Mouse (Mus musculus) heart, adult 9 months (tissue): Measurements from ENCODE around the gene Ube4b.

ENCODE experiments used
- DNase-seq, 2 experiments: peaks; one replicate each; pipeline ENCODE4 v3.0.0; 2022; ENCODE audit warnings: low spot score in 2 of 2

Gene Ube4b

DNA sequence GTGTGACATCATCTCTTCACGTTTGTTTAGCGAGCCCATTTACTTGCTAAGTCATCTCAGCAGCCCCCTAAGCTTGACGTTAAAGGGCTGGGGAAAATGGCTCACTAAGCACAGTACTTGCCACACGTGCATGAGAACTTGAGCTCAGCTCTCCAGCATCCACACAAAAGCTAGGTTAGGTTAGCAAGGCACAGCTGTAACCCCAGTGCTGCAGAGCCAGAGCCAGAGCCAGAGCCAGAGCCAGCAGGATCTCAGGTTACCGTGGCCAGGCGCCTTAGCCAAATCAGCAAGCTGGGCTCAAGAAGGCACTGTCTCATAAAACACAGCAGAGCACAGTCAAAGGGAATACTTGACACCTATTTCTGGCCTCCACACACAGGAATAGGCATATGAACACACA is 31.0 kb downstream of the Ube4b start:
- peak; percentile 30 to 34 for DNase-seq

DNA sequence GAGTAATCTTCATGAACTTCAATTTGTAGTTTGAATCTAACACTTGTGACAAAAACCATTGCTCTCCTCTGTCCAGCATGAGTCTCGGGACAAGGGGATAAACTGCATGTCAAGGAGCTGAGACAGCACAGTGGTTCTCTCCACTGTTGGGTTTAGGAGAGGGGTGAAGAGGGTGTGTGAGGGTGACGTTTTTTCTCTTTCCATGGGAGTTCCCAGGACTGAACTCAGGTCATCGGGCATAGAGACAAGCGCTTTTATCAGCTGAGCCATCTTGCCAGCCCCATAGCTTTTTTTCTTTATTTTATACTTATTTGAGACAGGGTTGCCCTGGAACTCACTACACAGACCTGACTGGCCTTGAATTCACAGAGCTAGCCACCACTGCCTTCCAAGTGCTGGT is 32.3 kb downstream of the Ube4b start:
- DNase-seq = no peak

DNA sequence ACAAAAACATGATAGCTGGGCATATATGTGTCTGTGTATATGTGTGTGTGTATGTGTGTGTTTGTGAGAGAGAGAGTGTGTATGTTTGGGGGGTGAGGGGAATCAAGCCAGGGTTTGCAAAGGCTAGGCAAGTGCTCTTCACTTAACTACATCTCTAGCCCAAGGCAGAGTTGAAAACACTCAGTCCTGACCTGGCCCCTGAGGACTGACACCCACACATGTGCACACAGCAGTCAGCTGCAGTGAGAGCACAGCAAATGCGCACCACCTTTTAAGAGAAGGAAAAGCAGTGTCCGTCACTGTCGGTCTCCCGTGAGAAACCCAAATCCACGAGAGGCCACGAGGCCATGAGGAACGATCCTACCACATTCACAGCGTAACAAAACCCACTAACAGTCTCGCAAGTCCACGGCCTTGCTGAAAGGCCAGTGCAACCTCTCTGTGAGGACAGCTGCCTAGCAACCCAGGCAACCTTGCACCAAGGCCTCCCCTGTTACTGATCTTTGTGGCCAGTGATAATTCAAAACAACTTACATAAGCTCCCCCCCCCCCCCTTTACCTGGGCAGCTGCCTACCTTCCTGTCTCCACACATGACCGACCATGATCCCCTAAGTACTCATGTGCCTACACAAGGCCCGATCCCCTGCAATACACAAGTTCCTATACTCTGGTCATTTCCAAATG is 33.1 kb downstream of the Ube4b start:
- no peak for DNase-seq

DNA sequence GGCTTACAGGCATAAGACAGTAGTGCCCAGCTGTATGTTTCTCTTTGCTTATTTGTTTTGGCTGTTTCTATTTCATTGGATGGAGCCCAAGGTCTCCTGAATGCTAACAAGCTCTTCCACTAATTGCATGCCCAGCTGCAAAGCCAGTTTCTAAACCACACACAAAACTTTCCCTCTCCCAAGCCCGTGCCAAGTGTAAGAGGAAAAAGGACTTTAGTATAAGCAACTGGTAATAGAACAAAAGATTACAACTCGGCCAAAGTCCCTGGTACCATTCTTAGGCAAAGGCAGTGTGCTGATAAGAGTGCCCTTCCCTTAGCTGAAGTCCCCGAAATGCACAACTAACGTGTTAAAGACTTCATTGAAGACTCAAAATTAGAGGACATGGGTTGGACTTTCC is 34.2 kb downstream of the Ube4b start:
- no peak for DNase-seq

DNA sequence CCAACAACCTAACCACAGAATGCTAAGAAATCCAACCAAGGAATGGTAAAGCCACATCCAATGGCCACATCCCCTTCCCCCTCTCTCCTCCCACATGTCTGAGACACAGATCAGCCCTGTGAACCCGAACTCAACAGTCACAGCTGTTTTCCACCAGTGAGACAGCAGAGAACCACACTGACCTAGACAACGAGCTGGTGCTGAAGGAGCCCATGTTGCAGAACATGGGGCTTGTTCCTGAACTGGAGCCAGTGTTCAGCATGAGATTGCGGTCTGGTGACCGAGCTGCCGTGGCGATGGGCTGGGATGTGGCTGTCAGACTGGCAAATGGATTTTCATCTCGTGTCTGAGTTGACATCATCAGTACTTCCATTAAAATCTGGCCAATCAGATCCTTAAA is 45.5 kb downstream of the Ube4b start:
- DNase-seq = no peak

DNA sequence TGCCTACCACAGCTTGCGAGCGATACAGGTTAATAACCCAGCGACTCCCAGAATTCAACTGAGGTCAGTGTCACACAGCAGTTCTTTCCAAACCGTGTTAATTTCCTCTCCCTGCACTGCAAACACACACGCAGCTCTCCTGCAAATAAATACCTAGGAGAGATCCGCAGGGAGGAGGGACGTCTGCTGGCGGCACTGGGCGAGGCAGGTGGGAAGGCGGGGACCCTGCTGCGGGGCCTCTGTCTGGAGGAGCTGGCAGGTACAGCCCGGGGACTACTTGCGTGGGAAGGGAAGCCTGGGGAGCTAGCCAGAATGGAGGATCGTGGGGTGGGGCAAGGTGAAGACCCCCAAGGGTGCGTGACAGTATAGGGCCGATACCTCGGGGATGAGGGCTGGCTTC is 46.7 kb downstream of the Ube4b start:
- DNase-seq = no peak

DNA sequence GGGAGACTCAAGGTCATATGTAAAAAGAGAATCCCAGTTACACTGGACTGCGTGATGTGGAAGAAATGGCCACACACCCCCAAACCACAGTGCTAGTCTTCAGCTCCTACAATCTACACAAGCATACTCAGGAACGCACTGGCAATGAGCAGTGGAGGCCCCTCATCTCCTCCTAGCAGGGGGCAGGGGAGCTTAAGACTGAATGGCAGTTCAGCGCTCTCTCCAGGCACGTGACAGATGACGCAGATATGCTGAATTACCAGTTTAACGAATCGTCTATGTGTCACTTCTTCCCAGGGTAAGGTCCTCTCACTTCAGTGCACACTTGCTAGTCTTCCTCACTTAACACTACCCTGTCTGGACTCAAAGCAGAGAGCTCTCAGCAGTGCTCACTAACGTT is 47.7 kb downstream of the Ube4b start:
- no peak for DNase-seq

DNA sequence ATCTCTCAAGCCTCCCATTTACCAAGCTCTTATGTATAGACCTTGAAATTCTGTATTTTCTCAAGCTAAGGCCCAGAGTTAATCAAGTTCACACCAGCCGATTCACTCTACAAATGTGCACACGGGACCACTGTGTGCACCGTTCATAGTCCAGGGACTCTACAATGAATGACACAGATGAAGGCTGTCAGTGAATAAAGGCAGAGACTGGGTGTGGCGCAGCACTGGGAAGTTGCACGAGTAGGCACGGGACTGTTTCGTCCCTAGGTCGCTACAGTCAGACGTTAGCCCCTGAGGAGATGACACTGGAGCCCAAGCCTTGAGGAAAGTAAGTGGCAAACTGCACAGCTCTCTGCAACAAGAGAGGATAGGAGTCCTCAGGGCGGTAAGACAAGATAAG is 50.5 kb downstream of the Ube4b start:
- DNase-seq = no peak

DNA sequence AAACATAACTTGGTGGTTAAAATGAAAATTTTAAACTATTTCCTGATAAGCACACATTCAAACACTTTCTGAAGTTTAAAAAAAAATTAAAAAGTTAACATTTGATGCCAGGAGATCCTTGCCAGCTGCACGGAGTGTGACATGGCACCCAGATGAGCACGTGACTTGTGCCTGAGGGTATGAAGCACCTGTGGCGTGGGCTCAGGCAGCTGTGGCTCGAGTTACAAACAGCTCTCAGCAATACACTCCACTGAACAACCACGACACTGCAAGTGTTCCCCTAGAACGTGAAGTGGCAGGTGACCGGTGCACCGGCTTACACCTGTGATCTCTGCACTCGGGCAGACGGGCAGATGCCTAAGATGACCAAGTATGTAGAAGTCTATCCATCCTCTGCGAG is 51.9 kb downstream of the Ube4b start:
- no peak for DNase-seq

DNA sequence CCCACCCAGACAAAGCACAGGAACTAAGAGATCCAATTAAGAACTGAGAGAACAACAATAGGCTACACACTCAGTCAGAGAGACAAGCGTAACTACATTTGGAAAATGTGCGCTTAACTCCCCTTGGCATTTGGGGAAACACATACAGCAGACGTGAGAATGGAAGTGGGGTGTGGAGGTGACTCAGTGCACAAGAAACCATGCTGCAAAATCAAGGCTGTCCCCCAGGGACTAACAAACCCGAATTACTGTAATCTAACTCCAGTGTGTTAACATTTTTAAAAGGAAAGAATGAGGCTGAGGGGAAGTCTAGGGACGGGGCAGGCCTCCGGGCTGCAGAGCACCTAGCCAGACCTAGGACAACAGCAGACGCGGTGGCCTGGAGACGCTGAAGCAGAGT is 52.6 kb downstream of the Ube4b start:
- no peak for DNase-seq

DNA sequence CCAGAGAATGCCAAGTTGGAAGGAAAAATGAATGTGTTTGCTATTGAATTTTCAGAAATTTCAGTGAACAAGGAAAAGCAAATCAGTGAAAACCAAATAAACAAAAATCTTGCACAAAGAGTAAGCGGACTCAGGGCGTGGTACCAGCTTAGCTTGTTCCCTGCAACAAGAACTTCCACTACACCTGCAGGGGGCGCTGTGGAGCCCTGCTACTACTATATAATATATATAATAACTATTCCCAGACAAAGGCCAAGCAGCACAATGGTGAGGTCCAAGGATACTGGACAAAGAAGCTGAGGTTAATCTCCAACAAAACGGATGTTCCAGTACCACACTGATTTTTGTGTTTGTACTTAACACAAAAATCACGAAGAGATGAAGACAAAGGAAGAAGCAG is 53.1 kb downstream of the Ube4b start:
- peak in 1 of 2 experiments; percentile 27 for DNase-seq

DNA sequence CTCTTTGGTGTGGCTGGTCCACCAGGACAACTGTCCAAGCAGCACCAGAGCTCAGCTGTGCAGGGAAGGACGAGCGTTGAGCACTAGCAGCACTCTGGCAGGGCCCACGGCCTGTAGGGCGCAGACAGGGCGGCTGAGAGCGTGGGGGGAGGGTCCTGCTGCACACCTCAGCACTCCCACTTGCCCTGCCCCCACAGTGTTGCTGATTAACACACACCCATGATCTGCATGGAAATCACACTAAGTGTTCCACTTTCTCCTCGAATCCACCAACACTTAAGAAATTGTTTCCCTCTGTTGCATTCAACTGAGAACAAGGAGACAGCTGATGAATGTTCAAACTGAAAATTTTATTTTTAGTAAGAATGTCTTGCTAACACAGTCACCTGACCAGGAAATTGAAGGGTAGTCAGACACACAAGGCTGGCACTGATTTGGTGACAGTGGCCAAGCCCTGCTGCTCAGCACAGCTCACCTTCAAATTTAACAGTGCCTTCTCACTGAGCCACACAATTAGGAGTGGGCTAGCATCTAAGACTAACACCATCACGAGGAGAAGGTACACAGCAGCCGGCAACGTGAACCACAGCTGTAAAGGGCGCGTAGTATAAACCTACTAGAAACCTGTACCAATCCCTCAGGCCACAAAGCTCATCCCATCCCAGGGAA is 60.7 kb downstream of the Ube4b start:
- peak in 1 of 2 experiments; percentile 38 for DNase-seq

DNA sequence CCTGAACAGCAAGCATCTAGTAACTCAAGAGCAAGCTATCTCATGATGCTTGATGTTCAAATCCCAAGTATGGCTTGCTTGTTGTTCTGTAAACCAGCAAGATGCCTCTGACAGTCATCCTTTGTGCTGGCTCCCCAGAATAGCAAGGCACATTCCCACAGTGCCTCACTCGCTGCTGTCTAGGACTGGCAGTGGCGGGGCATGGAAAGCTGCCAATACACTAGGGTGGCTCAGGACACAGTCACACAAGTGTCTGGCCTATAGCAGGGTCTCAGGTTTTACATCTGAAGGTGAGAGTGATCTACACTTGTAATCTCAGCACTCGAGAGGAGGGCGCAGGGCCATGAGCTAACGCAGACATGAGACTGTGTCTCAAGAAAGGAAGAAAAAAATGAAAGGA is 61.7 kb downstream of the Ube4b start:
- DNase-seq = peak; percentile 44 to 75

DNA sequence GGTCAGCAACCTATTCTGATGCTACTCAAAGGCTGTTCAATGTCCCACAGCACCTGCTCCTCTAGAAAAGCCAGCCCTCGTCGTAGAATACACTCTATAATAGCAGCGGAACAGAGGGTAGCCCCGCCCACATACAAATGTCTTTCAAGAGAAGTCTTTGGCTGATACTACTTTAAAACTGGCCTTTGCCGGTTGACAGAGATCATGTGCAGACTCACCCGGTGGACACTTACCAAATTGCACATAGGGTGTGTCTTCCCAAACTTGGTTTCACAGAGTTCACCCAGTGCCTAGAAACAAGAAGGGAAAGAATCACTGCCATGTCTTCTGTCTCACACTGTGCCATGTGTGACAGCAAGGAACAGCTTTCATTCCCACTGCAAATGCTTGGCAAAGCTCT is 65.5 kb downstream of the Ube4b start:
- no peak for DNase-seq

DNA sequence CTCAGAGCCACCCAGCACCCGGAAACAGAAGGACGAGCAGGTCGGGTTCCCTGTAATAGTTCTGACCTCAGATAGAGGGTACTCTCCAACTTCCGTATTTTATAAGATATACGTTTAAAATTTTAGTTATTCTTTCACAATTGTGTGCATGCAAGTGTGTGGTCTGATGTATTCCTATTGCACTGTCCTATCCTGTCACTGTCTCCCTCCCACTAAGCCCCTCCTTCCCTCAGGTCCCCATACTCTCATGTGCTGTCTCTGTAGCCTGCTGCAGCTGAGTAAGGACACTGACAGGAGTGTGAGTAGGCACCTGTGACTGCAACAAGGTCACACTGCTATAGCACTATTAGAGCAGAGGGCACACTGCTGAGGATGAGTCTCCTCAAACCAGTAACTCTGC is 65.9 kb downstream of the Ube4b start:
- DNase-seq = no peak

DNA sequence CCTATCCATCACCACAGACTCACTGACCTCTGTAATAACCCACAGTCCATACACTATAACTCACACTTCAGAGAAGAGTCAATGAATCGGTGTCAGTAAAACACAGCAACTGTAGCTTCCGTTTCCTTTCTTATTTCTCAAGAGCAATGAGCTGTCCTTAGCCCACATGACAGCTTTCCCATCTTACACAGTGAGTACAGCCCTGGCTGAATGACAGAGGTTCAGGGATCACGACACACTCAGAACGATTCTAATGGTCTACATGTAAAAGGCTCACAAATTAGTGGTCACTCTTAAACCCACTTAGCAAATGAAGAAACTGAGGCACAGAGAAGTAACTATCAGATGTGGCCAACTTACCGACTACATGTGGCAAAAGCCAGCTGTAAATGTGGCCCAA is 68.6 kb downstream of the Ube4b start:
- DNase-seq = no peak

DNA sequence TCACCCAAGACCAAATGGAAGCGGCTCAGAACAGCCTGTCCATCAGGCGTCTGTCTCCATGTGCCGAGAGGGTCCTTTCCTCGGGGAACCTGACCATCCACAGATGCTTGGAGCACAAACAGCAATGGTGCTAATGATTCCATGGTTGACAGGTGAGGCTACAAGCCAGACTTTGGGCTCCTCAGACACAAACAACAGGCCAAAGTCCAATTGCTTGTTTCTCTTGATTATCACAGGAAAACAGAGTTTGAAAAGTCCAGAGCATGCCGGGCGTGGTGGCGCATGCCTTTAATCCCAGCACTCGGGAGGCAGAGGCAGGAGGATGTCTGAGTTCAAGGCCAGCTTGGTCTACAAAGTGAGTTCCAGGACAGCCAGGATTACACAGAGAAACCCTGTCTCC is 71.9 kb downstream of the Ube4b start:
- no peak for DNase-seq

DNA sequence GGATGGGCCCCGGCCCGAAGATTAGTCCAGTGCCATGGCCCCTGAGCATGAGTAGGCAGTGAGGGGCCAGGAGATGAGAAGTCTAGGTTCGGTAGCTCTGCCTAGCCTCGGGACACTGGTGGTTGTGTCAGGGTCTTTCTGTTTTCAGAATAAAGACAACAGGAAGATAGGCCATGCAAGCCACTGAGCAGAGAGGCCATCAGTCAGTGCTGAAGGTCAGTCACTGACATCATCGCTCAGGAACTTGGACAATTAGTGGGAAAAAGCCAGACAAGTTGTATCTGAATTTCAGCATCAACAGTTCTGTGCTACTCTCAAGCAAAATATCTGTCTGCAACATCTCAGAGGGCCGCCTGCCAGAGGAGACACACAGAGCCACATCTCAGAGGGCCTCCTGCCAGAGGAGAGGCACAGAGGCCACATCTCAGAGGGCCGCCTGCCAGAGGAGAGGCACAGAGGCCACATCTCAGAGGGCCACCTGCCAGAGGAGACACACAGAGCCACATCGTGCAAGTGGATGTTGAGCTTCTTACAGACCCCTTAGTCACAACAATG is 74.9 kb downstream of the Ube4b start:
- no peak for DNase-seq

DNA sequence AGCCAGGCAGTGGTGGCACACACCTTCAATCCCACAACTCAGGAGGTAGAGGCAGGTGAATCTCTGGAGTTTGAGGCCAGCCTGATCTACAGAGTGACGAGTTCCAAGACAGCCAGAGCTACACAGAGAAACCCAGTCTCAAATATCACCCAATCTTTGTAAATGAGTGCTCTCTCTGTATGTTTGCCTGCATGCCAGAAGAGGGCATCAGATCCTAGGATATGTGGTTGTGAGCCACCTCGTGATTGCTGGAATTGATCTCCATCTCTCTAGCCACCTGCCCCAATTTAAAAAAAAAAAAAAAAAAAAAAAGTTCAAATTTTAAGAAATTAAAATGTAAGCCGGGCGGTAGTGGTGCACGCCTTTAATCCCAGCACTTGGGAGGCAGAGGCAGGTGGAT is 77.6 kb downstream of the Ube4b start:
- no peak for DNase-seq

DNA sequence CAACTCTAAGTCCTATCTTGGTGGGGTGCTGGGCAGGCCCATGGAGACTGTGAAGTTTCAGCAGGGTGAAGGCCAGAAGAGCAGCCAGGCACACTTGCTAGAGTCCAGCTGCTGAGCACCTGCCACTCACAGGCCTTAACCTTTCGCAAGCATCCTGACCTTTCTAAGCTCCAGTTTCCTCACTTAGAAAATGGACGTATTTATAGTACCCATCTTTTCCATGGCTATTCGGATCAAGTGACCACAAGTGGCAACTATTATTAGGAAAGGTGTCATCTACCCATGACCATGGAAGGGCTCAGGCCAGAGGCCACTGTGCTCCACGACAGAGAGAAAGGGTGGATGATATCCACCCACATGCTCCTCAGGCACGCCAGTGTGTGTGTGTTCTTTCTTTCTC is 80.7 kb downstream of the Ube4b start:
- peak; percentile 64 to 67 for DNase-seq

DNA sequence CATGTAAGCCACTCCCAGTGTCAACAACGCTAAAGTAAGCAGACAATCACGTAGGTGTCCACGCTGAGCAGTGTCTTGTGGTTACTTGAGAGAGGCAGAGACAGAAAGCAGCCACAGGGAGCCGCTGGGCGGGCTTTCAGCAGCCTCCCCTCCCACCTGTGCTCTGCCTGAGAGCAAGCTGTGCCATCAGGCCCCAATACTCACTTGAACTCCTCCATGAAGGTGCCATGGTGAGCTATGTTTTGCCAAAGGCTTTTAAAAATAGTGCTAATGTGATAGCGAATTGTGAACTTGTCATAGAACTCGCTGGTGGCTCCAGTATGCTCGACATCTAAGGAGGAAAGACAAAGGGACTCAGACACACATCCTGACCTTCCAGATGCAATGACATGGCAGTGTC is 82.2 kb downstream of the Ube4b start:
- DNase-seq = peak; percentile 41 to 43

DNA sequence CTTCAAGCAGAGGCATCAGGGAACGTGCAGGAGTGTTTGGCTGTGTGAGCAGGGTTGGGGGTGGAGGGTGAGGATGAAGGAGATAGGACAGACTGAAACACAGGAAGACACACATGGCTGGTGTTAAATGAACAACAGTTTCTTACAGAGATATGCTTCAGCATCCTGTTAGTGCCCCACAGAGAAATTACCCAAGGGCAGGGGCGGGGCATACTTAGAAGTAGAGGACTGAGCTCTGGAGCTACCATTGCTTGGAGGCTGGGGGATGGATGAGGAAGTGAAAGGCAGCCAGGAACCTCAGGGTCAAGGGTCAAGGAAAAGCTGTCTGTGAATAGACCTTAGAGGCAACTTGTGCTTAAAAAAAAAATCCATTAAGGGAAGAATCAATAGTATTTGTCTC is 85.9 kb downstream of the Ube4b start:
- DNase-seq = no peak

DNA sequence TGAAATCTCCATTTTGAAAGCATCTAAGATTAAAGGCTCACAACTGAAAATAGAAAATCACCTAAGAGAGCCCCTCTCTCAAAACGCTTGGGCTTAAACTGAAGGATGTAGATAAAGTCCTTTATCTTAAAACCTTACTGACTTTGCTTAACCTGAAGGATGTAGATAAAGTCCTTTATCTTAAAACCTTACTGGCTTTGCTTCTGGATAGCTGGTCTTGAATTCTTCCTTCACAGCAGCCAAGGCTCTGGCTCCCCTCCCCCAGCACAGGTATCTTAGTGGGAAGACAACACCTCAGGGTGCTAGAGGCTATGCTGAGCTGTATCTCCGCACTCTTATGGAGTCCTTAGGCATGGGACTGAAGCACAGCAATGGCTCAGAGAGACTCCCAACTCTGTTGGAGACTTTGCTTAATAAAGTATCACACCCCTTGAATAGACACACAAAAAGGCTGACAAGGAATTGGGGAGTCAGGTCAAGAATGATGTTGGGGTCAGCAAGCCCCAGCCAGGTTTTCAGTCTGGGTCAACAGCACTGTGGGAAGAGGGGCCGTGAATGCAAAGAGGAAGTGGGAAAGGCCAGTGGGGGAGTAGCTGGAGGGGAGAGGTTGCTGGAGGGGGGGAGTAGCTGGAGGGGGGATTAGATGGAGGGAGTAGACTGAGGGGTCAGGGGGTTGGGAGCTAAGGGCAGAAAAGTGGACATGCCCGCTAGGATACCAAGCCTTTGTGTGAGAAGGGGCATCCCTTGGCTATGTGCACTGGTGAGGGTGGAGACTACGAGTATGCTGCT is 86.9 kb downstream of the Ube4b start:
- no peak for DNase-seq
